Mouse (Mus musculus) lung, embryonic 16.5 days (tissue): ENCODE measurements at regions not wholly inside any gene's neighbourhood (a gene's known extent, or its start where the extent isn't known, plus 50 kb on each side); places are given as distances from the start of the nearest gene placed in this dataset.

Experiments
- ATAC-seq: fragments of 200-750 bp; cut with Nextera tagmentation; 2 replicates; pipeline ENCODE4 v1.8.0; 2017; ENCODE audit warnings: low read depth, mild to moderate bottlenecking, moderate library complexity
- H3K27ac ChIP-seq: fragments of 300-500 bp; sonication (generic); 2 replicates; pipeline ENCODE4 v1.5.1; 2014; ENCODE audit warnings: mild to moderate bottlenecking, control low read depth, low read length
- H3K27me3 ChIP-seq: fragments of 300-500 bp; sonication (generic); 2 replicates; pipeline ENCODE4 v1.6.1; 2014; ENCODE audit warnings: low read depth, low read length, mixed read lengths; ENCODE audit not compliant: control insufficient read depth, insufficient read depth
- H3K36me3 ChIP-seq: fragments of 300-500 bp; sonication (generic); 2 replicates; pipeline ENCODE4 v1.6.1; 2014; ENCODE audit warnings: low read length; ENCODE audit not compliant: control insufficient read depth, insufficient read depth
- H3K4me1 ChIP-seq: fragments of 300-500 bp; sonication (generic); replicated peaks from 2 replicates; pipeline ENCODE4 v1.6.1; 2014; ENCODE audit warnings: low read length, mixed read lengths; ENCODE audit not compliant: control insufficient read depth, insufficient read depth
- H3K4me2 ChIP-seq: fragments of 300-500 bp; sonication (generic); 2 replicates; pipeline ENCODE4 v1.6.1; 2014; ENCODE audit warnings: low read depth, low read length, control low read depth
- H3K4me3 ChIP-seq: fragments of 300-500 bp; sonication (generic); 2 replicates; pipeline ENCODE4 v1.5.1; 2014; ENCODE audit warnings: mild to moderate bottlenecking, low read length, control low read depth
- H3K9ac ChIP-seq: fragments of 300-500 bp; sonication (generic); 2 replicates; pipeline ENCODE4 v1.6.1; 2014; ENCODE audit warnings: low read length, control low read depth
- H3K9me3 ChIP-seq: fragments of 300-500 bp; sonication (generic); 2 replicates; pipeline ENCODE4 v1.6.1; 2016; ENCODE audit warnings: low read length; ENCODE audit not compliant: control insufficient read depth
- WGBS: fragments of 180-500 bp; shearing (Covaris S2); extraction: QIAGEN DNeasy Blood & Tissue Kit; methylation state at CpG from one replicate; pipeline ENCODE4 v1.1.7; 2014; 5-methylcytosine and 5-hydroxymethylcytosine counted together

GRCm38 (mm10) chr12:46568665-46569064 is 250.1 kb downstream of the Nova1 start:
- 62% methylated on average over 2 of the region's 2 CpGs for WGBS
- no peak overlapping the region for H3K4me2 ChIP-seq
- no peak overlapping the region for H3K9ac ChIP-seq
- no peaks in the 10 kb centered on the region for H3K27me3 ChIP-seq
- no peaks in the 10 kb centered on the region for H3K9me3 ChIP-seq
- ATAC-seq = no peak
- no peak overlapping the region for H3K27ac ChIP-seq
- no peaks in the 10 kb centered on the region for H3K4me1 ChIP-seq
- H3K4me3 ChIP-seq = no peak overlapping the region
- no peaks in the 10 kb centered on the region for H3K36me3 ChIP-seq

DNA sequence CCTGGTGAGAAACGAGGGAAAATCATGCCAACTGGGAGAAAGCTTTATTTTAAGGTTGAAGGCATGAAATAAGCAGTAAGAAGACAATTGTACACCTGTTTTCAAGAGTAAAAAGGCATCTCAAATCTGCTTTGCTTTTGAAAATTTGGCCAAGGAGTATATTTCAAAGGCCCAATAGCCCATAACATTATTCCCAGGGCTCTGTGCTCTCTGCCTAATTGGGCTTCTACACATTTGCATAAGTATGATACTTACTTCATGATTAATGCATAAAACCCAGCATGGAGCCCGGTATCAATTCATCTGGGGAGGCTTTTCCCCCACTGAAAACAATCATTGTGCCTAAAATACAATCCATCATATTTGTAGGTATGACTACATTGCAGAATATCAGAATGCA is 252.4 kb downstream of the Nova1 start:
- H3K27ac ChIP-seq = no peak overlapping the region
- H3K9me3 ChIP-seq = no peaks in the 10 kb centered on the region
- WGBS = 56% methylated on average over 2 of the region's 2 CpGs
- no peak overlapping the region for H3K9ac ChIP-seq
- H3K27me3 ChIP-seq = no peaks in the 10 kb centered on the region
- no peak overlapping the region for H3K4me2 ChIP-seq
- no peak overlapping the region for H3K4me3 ChIP-seq
- no peaks in the 10 kb centered on the region for H3K36me3 ChIP-seq
- ATAC-seq = no peak
- no peaks in the 10 kb centered on the region for H3K4me1 ChIP-seq

DNA sequence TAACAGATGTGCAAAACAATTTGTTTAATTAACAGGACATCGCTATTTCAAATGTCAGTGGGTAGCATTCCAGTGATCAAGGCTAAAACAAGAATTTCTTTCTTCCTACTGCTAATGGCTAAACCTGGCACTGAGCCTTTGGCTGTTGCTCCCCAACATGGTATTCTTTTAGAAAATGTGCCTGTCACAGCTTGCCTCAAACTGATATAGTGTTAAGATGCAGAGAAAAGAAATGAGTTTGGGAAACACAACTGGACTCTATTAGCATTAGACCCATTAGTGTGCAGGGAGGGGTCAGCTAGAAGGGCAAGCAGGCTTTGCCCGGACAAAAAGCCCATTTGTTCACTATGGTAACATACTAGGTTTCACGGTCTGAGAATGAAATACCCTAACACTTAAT is 297.8 kb downstream of the Nova1 start:
- Histone ChIP-seq H3K9me3 (no peaks in the 10 kb centered on the region), H3K4me1 (no peaks in the 10 kb centered on the region), H3K9ac (no peak overlapping the region), H3K36me3 (no peaks in the 10 kb centered on the region), H3K27me3 (no peaks in the 10 kb centered on the region), H3K4me2 (no peak overlapping the region), H3K4me3 (no peak overlapping the region), H3K27ac (no peak overlapping the region)
- ATAC-seq = no peak
- WGBS = 56% methylated on average over 3 of the region's 3 CpGs

- no peak overlapping the region for H3K27ac ChIP-seq
- no peaks in the 10 kb centered on the region for H3K27me3 ChIP-seq
- no peak overlapping the region for H3K4me2 ChIP-seq
- H3K9ac ChIP-seq = no peak overlapping the region
- no peaks in the 10 kb centered on the region for H3K36me3 ChIP-seq
- H3K4me1 ChIP-seq = no peaks in the 10 kb centered on the region
- WGBS = 48% methylated on average over 3 of the region's 3 CpGs
- peak; percentile 68; the same call in 1 of the 2 replicates for ATAC-seq
- H3K9me3 ChIP-seq = no peaks in the 10 kb centered on the region; the same call in 1 of the 2 replicates
- no peak overlapping the region for H3K4me3 ChIP-seq
Observed at GRCm38 (mm10) chr12:46507829-46508228, 310.9 kb downstream of the Nova1 start.

DNA sequence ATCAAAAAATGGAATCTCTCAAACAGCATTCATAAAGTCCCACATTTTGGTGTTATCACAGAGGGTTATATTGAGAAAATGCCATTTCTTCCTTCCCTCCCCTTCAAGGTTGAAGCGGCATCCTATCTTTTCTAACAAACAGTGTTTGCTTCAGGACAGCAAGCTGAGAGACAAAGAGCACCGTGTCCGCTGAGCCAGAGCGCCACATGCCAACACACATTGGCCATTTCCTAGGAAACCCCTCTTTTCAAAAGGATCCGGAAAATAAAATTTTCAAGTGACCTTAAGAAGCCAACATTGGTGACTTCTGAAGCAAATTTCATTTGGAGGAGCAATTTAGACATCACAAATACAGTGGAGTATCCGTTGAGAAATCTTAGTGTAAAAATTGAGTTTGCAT is 326.3 kb downstream of the Nova1 start:
- Histone ChIP-seq H3K27ac (no peak overlapping the region), H3K27me3 (no peaks in the 10 kb centered on the region), H3K4me1 (no peaks in the 10 kb centered on the region), H3K4me3 (no peak overlapping the region), H3K9me3 (no peaks in the 10 kb centered on the region), H3K9ac (no peak overlapping the region), H3K36me3 (no peaks in the 10 kb centered on the region), H3K4me2 (no peak overlapping the region)
- no peak for ATAC-seq
- WGBS = 86% methylated on average over 6 of the region's 6 CpGs

DNA sequence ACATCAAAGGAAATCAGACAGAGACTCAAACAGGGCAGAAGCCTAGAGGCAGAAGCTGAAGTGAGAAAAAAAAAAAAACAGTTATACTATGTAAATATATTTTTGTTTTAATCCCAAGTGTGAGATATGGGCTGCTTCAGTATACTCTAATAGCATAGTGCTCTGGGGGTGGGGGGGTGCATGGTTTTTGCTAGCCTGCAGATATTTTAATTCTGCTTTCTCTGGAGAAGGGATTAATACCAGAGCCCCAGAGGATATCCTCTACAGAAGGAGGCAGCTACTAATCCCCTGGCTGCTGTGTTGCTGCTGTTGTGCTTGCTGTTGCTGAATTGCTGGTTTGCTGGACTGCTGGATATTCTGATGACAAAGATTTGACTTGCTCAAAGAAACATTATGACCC is 367.8 kb downstream of the Nova1 start:
- H3K36me3 ChIP-seq = no peaks in the 10 kb centered on the region
- H3K9me3 ChIP-seq = no peaks in the 10 kb centered on the region
- H3K9ac ChIP-seq = no peak overlapping the region
- no peaks in the 10 kb centered on the region for H3K27me3 ChIP-seq
- H3K4me3 ChIP-seq = no peak overlapping the region
- H3K4me2 ChIP-seq = no peak overlapping the region
- no peak for ATAC-seq
- no peak overlapping the region for H3K27ac ChIP-seq
- H3K4me1 ChIP-seq = no peaks in the 10 kb centered on the region

DNA sequence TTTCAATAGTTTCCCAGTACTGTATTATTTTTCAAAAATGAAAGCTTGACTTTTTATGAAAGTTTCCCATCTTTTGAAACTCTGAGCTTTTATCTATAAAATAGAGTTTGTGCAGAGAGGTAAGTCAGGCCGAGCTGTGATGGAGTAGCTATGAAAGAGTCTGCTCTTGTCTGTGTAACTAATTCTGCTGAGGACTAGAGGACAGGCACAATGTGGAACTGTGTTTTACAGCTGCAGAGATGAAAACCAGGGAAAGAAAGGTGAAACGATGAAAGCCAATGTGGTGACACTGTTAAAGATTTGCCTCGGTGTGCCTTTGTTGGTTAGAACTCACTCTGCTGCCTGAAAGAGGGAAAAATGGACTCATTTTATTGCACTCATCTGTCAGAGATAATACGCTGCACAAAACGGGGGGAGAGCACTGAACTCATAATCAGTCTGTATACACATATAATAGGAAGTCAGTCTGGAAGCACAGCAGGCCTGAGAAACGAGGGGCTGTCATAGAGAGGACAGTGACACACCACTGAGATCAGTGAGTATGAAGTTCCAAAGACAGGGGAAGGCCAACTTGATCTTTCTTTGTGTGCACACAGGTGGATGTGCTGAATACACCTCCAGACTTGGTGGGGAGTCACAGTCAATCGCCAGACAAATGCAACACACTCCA is 373.9 kb downstream of the Nova1 start:
- Histone ChIP-seq H3K36me3 (no peaks in the 10 kb centered on the region), H3K27ac (no peak overlapping the region), H3K4me3 (no peak overlapping the region), H3K27me3 (no peaks in the 10 kb centered on the region), H3K4me1 (no peaks in the 10 kb centered on the region), H3K9ac (no peak overlapping the region), H3K4me2 (no peak overlapping the region), H3K9me3 (no peaks in the 10 kb centered on the region)
- no peak for ATAC-seq
- WGBS = 67% methylated on average over 7 of the region's 7 CpGs

DNA sequence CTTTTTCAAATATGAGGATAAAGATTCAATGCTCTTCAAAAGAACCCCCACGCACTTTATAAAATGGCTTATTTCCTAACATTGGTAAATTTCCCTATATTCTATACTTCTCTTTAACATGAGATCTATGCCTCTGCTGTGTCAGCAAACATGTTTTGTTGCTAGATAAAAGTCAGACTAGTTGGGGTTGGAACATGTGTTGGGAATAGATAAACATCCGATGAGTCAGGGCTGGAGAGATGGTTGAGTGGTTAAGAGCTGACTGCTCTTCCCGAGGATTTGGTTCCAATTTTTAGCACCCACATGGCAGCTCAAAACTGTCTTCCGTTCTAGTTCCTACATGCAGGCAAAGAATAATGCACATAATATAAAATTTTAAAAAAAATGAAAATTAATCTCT is 399.1 kb downstream of the Nova1 start:
- no peak overlapping the region for H3K9ac ChIP-seq
- H3K9me3 ChIP-seq = no peaks in the 10 kb centered on the region
- no peak overlapping the region for H3K4me3 ChIP-seq
- no peak for ATAC-seq
- no peak overlapping the region for H3K4me2 ChIP-seq
- no peaks in the 10 kb centered on the region for H3K36me3 ChIP-seq
- no peaks in the 10 kb centered on the region for H3K27me3 ChIP-seq
- no peak overlapping the region for H3K27ac ChIP-seq
- 76% methylated on average over 4 of the region's 4 CpGs for WGBS
- no peaks in the 10 kb centered on the region for H3K4me1 ChIP-seq

DNA sequence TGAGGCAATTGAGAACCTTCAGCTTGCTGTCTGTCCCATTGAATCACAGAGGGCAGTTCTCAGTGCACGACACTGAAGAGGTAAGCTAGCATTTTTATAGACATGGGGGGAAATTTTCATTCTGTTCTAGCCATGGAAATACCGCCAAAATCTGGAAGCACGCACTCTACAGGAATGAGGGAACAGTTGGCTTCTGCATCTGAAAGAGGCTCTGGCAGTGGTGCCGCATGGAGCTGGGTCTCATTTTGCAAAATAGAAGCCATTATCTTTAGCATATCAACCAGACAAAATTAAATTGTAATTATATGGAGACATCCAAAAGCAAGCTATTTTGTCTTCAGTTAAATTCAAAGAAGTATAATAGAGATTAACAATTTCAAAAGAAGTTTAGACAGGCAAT is 399.7 kb downstream of the Nova1 start:
- Histone ChIP-seq H3K27me3 (no peaks in the 10 kb centered on the region), H3K27ac (no peak overlapping the region), H3K36me3 (no peaks in the 10 kb centered on the region), H3K9me3 (no peaks in the 10 kb centered on the region), H3K9ac (no peak overlapping the region), H3K4me2 (no peak overlapping the region), H3K4me3 (no peak overlapping the region), H3K4me1 (no peaks in the 10 kb centered on the region)
- ATAC-seq = no peak
- 85% methylated on average over 4 of the region's 4 CpGs for WGBS
